Mouse (Mus musculus) erythroblast, embryonic 14.5 days (primary cell): ENCODE data around the gene Them4. TPM values are rescaled to one million over a fixed set of nuclear protein-coding genes. Genes with fewer than 3 reads are reported as not detected.

ENCODE experiments used
- H3K27me3 ChIP-seq: 2 replicates; pipeline ENCODE4 v1.6.1; 2012; ENCODE audit warnings: inconsistent platforms; ENCODE audit not compliant: control insufficient read depth
- H3K36me3 ChIP-seq: 2 replicates; pipeline ENCODE4 v1.6.1; 2012; ENCODE audit warnings: mild to moderate bottlenecking, inconsistent platforms; ENCODE audit not compliant: control insufficient read depth
- H3K4me1 ChIP-seq: 2 replicates; pipeline ENCODE4 v1.6.1; 2012; ENCODE audit warnings: inconsistent platforms; ENCODE audit not compliant: control insufficient read depth
- H3K4me3 ChIP-seq: replicated peaks from 2 replicates; pipeline ENCODE3; 2012; ENCODE audit warnings: moderate library complexity, mild to moderate bottlenecking, inconsistent platforms
- H3K9me3 ChIP-seq: 2 replicates; pipeline ENCODE4 v1.6.1; 2012; ENCODE audit warnings: low read length, inconsistent platforms, mixed read lengths; ENCODE audit not compliant: control insufficient read depth
- GATA1 ChIP-seq: IDR thresholded peaks from 2 replicates; pipeline ENCODE4 v1.6.1; 2012; ENCODE audit warnings: low read length, inconsistent platforms, mixed read lengths
- TAL1 ChIP-seq: IDR thresholded peaks from 3 replicates; pipeline ENCODE4 v1.6.1; 2012; ENCODE audit warnings: low read length, inconsistent platforms, mixed read lengths
- polyA plus RNA-seq: library from polyadenylated mRNA; stranded (reverse); fragments of >175 nt; gene quantifications from 2 replicates; pipeline ENCODE4 v1.2.3, GENCODE M21; 2012

Gene Them4
- polyA plus RNA-seq, 1 experiment, result not detected

GRCm38 (mm10) chr3:94363291-94364153 lies 53.6 kb downstream of the Them4 start:
- Histone ChIP-seq H3K4me3 (peak overlapping the region; percentile 24), H3K27me3 (peaks cover 59% of the 10 kb centered on the region), H3K36me3 (no peaks in the 10 kb centered on the region), H3K9me3 (peaks cover 4% of the 10 kb centered on the region; the same call in 1 of the 2 replicates), H3K4me1 (peaks cover 7% of the 10 kb centered on the region)
- TF ChIP-seq TAL1 (no peak), GATA1 (no peak)

GRCm38 (mm10) chr3:94364154-94364526 lies 54.3 kb downstream of the Them4 start:
- peaks cover 7% of the 10 kb centered on the region for H3K4me1 ChIP-seq
- H3K4me3 ChIP-seq, result no peak overlapping the region
- TF ChIP-seq GATA1, result no peak
- TF ChIP-seq TAL1, result no peak
- peaks cover 58% of the 10 kb centered on the region for H3K27me3 ChIP-seq
- H3K9me3 ChIP-seq, result peaks cover 4% of the 10 kb centered on the region; the same call in 1 of the 2 replicates
- H3K36me3 ChIP-seq, result no peaks in the 10 kb centered on the region

- H3K27me3 ChIP-seq, result peaks cover 47% of the 10 kb centered on the region
Observed at GRCm38 (mm10) chr3:94366761-94367160, 56.9 kb downstream of the Them4 start.

GRCm38 (mm10) chr3:94367511-94367910 lies 57.6 kb downstream of the Them4 start:
- Histone ChIP-seq H3K36me3 (no peaks in the 10 kb centered on the region), H3K9me3 (peaks cover 4% of the 10 kb centered on the region; the same call in 1 of the 2 replicates), H3K27me3 (peaks cover 40% of the 10 kb centered on the region), H3K4me1 (no peaks in the 10 kb centered on the region), H3K4me3 (no peak overlapping the region)
- TF ChIP-seq GATA1, result no peak

More at GRCm38 (mm10) chr3:94366761-94367160, 56.9 kb downstream of the Them4 start:
- Histone ChIP-seq H3K36me3 (no peaks in the 10 kb centered on the region), H3K4me3 (no peak overlapping the region), H3K4me1 (peaks cover 4% of the 10 kb centered on the region), H3K9me3 (peaks cover 4% of the 10 kb centered on the region; the same call in 1 of the 2 replicates)
- TF ChIP-seq TAL1 (no peak), GATA1 (no peak)

- H3K9me3 ChIP-seq, result peaks cover 2% of the 10 kb centered on the region; the same call in 1 of the 2 replicates
- H3K4me1 ChIP-seq, result no peaks in the 10 kb centered on the region; the same call in 1 of the 2 replicates
- TF ChIP-seq TAL1 (no peak), GATA1 (no peak)
- H3K27me3 ChIP-seq, result peaks cover 32% of the 10 kb centered on the region
- H3K4me3 ChIP-seq, result no peak overlapping the region
- no peaks in the 10 kb centered on the region for H3K36me3 ChIP-seq
Observed at GRCm38 (mm10) chr3:94368631-94369030, 58.7 kb downstream of the Them4 start.

- H3K9me3 ChIP-seq, result no peaks in the 10 kb centered on the region; the same call in 1 of the 2 replicates
- no peak for TF ChIP-seq GATA1
- TF ChIP-seq TAL1, result no peak
- peaks cover 22% of the 10 kb centered on the region for H3K27me3 ChIP-seq
Observed at GRCm38 (mm10) chr3:94369709-94370108, 59.8 kb downstream of the Them4 start.

GRCm38 (mm10) chr3:94371637-94372036 lies 61.7 kb downstream of the Them4 start:
- Histone ChIP-seq H3K27me3 (peaks cover 4% of the 10 kb centered on the region), H3K4me3 (no peak overlapping the region)
- TF ChIP-seq GATA1 (no peak), TAL1 (no peak)

More at GRCm38 (mm10) chr3:94369709-94370108, 59.8 kb downstream of the Them4 start:
- Histone ChIP-seq H3K4me3 (no peak overlapping the region), H3K4me1 (no peaks in the 10 kb centered on the region; the same call in 1 of the 2 replicates), H3K36me3 (no peaks in the 10 kb centered on the region)

GRCm38 (mm10) chr3:94372038-94372437 lies 62.1 kb downstream of the Them4 start:
- Histone ChIP-seq H3K36me3 (no peaks in the 10 kb centered on the region), H3K27me3 (peaks cover 4% of the 10 kb centered on the region), H3K9me3 (no peaks in the 10 kb centered on the region), H3K4me3 (no peak overlapping the region), H3K4me1 (no peaks in the 10 kb centered on the region; the same call in 1 of the 2 replicates)
- TF ChIP-seq TAL1, result no peak
- no peak for TF ChIP-seq GATA1

More at GRCm38 (mm10) chr3:94371637-94372036, 61.7 kb downstream of the Them4 start:
- Histone ChIP-seq H3K4me1 (no peaks in the 10 kb centered on the region; the same call in 1 of the 2 replicates), H3K36me3 (no peaks in the 10 kb centered on the region), H3K9me3 (no peaks in the 10 kb centered on the region)

GRCm38 (mm10) chr3:94372641-94373040 lies 62.8 kb downstream of the Them4 start, which contains the start of gene Rorc:
TSS of gene Rorc (plus strand) at chr3:94372794.
- H3K4me1 ChIP-seq, result no peaks in the 10 kb centered on the region; the same call in 1 of the 2 replicates
- H3K4me3 ChIP-seq, result peak within 1 kb of the TSS; percentile 14
- peaks cover 4% of the 10 kb centered on the region for H3K27me3 ChIP-seq
- no peaks in the 10 kb centered on the region for H3K36me3 ChIP-seq
- no peaks in the 10 kb centered on the region for H3K9me3 ChIP-seq
- TF ChIP-seq GATA1 (no peak), TAL1 (no peak)
